8 mouse cellular contexts compared by ENCODE assay signal in genomic region chr14:67141581-67142441, GRCm38 (mm10).
DNase-seq lines count a peak whose midpoint lies in the region; ATAC-seq and TF ChIP-seq lines count a peak whose summit lies in the region.

No protein-coding gene starts in this region.

- 37% methylated on average over 15 of the region's 15 CpGs for WGBS in forebrain, embryonic 13.5 days
- 30% methylated on average over 15 of the region's 15 CpGs for WGBS in neural tube, embryonic 12.5 days

- intact Hi-C loops in gastrocnemius, adult 2 months (cut with DNase I), result no loop called here

- DNase-seq in gastrocnemius, adult 2 months, result no peak
- DNase-seq in gastrocnemius, postnatal 25 days, result no peak
- peak; percentile 18 for DNase-seq in NIH3T3 (ENCODE audit: low read depth)
- DNase-seq in layer of hippocampus, adult 2 months (ENCODE audit: low spot score in 2 of 2), result peak; percentile 79 to 86
- DNase-seq in lung, postnatal 36 days, result no peak

- no peaks in the 10 kb centered on the region for H3K27me3 ChIP-seq in forebrain, embryonic 13.5 days
- H3K27me3 ChIP-seq in neural tube, embryonic 12.5 days (replicated peaks), result no peaks in the 10 kb centered on the region

- ATAC-seq in forebrain, embryonic 13.5 days, result peak; percentile 88
- 0 out of 2 replicates have a peak, but pooled peaks have one; percentile 53 for ATAC-seq in neural tube, embryonic 12.5 days (ENCODE audit: low FRiP score, low read depth)
- no peak for ATAC-seq in activated CD4-positive, CD25-positive, alpha-beta regulatory T cell, adult 4 months

- TF ChIP-seq CTCF in gastrocnemius, adult 2 months (IDR thresholded peaks at IDR 0.05), result no peak
- no peak for TF ChIP-seq CTCF in layer of hippocampus, adult 2 months (conservative IDR thresholded peaks at IDR 0.05)

- peak overlapping the region; percentile 33 for H3K4me2 ChIP-seq in forebrain, embryonic 13.5 days
- H3K4me2 ChIP-seq in neural tube, embryonic 12.5 days (replicated peaks), result peak overlapping the region; percentile 25

- no peaks in the 10 kb centered on the region for H3K36me3 ChIP-seq in forebrain, embryonic 13.5 days (ENCODE audit: poor library complexity, severe bottlenecking)
- no peaks in the 10 kb centered on the region for H3K36me3 ChIP-seq in neural tube, embryonic 12.5 days

- peaks cover 43% of the 10 kb centered on the region for H3K4me1 ChIP-seq in forebrain, embryonic 13.5 days
- peaks cover 14% of the 10 kb centered on the region for H3K4me1 ChIP-seq in neural tube, embryonic 12.5 days

- H3K9ac ChIP-seq in forebrain, embryonic 13.5 days, result peak overlapping the region; percentile 18; the same call in 1 of the 2 replicates
- H3K9ac ChIP-seq in neural tube, embryonic 12.5 days, result no peak overlapping the region

- H3K9me3 ChIP-seq in forebrain, embryonic 13.5 days (replicated peaks), result no peaks in the 10 kb centered on the region
- H3K9me3 ChIP-seq in neural tube, embryonic 12.5 days, result no peaks in the 10 kb centered on the region

- H3K27ac ChIP-seq in gastrocnemius, adult 2 months, result peak overlapping the region; percentile 59
- H3K27ac ChIP-seq in forebrain, embryonic 13.5 days, result peak overlapping the region; percentile 89
- peak overlapping the region; percentile 99 for H3K27ac ChIP-seq in layer of hippocampus, adult 2 months
- no peak overlapping the region for H3K27ac ChIP-seq in neural tube, embryonic 12.5 days

- H3K4me3 ChIP-seq in gastrocnemius, adult 2 months, result peak overlapping the region; percentile 62
- H3K4me3 ChIP-seq in forebrain, embryonic 13.5 days, result no peak overlapping the region
- peak overlapping the region; percentile 33 for H3K4me3 ChIP-seq in layer of hippocampus, adult 2 months
- H3K4me3 ChIP-seq in neural tube, embryonic 12.5 days, result no peak overlapping the region

Comparison
In these comparisons a context has a peak if more than half of its experiments do, and no peak if none do; other contexts are left out.
1. DNase-seq: peak in NIH3T3 (single experiment) and layer of hippocampus, adult 2 months (2 of 2); none in gastrocnemius, adult 2 months (single experiment), gastrocnemius, postnatal 25 days (single experiment) and lung, postnatal 36 days (single experiment).
2. H3K4me3 ChIP-seq: peak in gastrocnemius, adult 2 months (single experiment) and layer of hippocampus, adult 2 months (single experiment); none in forebrain, embryonic 13.5 days (single experiment) and neural tube, embryonic 12.5 days (single experiment).